Mouse (Mus musculus) myocyte (in vitro differentiated cells): ENCODE results near the gene Baz2b. TPM values are rescaled to one million over a fixed set of nuclear protein-coding genes. Genes with fewer than 3 reads are reported as not detected.
"Not testable (repeated sequence)": the region's sequence is repeated elsewhere in the genome, so short reads cannot be mapped to it uniquely, and the experiment has no call there.

ENCODE experiments used
- H3K27me3 ChIP-seq: one replicate; pipeline ENCODE4 v1.6.1; 2011; ENCODE audit not compliant: control insufficient read depth, insufficient read depth, insufficient read length
- H3K36me3 ChIP-seq: one replicate; pipeline ENCODE4 v1.6.1; 2011; ENCODE audit not compliant: control insufficient read depth, insufficient read depth
- H3K4me2 ChIP-seq: one replicate; pipeline ENCODE4 v1.6.1; 2011; ENCODE audit warnings: low read depth, control low read depth
- H3K4me3 ChIP-seq: one replicate; pipeline ENCODE4 v1.5.1; 2011; ENCODE audit warnings: mild to moderate bottlenecking, control low read depth, moderate library complexity
- H3K79me2 ChIP-seq: one replicate; pipeline ENCODE4 v1.6.1; 2011; ENCODE audit not compliant: control insufficient read depth, insufficient read depth
- H3ac ChIP-seq: one replicate; pipeline ENCODE4 v1.6.1; 2011; ENCODE audit not compliant: control insufficient read depth, insufficient read length
- CEBPB ChIP-seq: IDR thresholded peaks from 2 replicates; pipeline ENCODE4 v1.6.1; 2011; ENCODE audit warnings: mild to moderate bottlenecking, moderate library complexity; ENCODE audit not compliant: poor library complexity, insufficient read depth, severe bottlenecking
- E2F4 ChIP-seq: IDR thresholded peaks from one replicate; pipeline ENCODE4 v1.6.1; 2011; ENCODE audit warnings: mild to moderate bottlenecking, control low read depth, moderate library complexity; ENCODE audit not compliant: insufficient read depth
- MAX ChIP-seq: IDR thresholded peaks from one replicate; pipeline ENCODE4 v1.6.1; 2011; ENCODE audit warnings: low read depth, mild to moderate bottlenecking, control low read depth
- MYOD1 ChIP-seq, 3 experiments: IDR thresholded peaks; one replicate each; pipeline ENCODE4 v1.6.1; 2011; ENCODE audit warnings: control low read depth in 2 of 3, low read depth in 2 of 3, mild to moderate bottlenecking in 2 of 3, moderate library complexity in 1 of 3; ENCODE audit not compliant: insufficient read length in 2 of 3, control insufficient read depth in 1 of 3
- MYOG ChIP-seq, 3 experiments: IDR thresholded peaks; one replicate each; pipeline ENCODE4 v1.6.1; 2011; ENCODE audit warnings: control low read depth in 2 of 3, low read depth in 2 of 3, mild to moderate bottlenecking in 2 of 3; ENCODE audit not compliant: insufficient read length in 2 of 3, control insufficient read depth in 1 of 3, insufficient read depth in 1 of 3
- POLR2A ChIP-seq: IDR thresholded peaks from one replicate; pipeline ENCODE4 v1.6.1; 2011; ENCODE audit warnings: low read depth, mild to moderate bottlenecking, control low read depth, moderate library complexity; ENCODE audit not compliant: insufficient read length
- POLR2AphosphoS2 ChIP-seq: IDR thresholded peaks from one replicate; pipeline ENCODE4 v1.6.1; 2011; ENCODE audit warnings: low read depth, control low read depth; ENCODE audit not compliant: insufficient read length
- REST ChIP-seq: IDR thresholded peaks from one replicate; pipeline ENCODE4 v1.6.1; 2011; ENCODE audit warnings: mild to moderate bottlenecking, control low read depth, moderate library complexity; ENCODE audit not compliant: insufficient read depth, insufficient read length
- SRF ChIP-seq: IDR thresholded peaks from one replicate; pipeline ENCODE4 v1.6.1; 2011; ENCODE audit warnings: low read depth; ENCODE audit not compliant: control insufficient read depth, insufficient read length
- TCF12 ChIP-seq: IDR thresholded peaks from one replicate; pipeline ENCODE4 v1.6.1; 2011; ENCODE audit warnings: mild to moderate bottlenecking, control low read depth; ENCODE audit not compliant: poor library complexity, insufficient read depth, severe bottlenecking
- TCF3 ChIP-seq: IDR thresholded peaks from one replicate; pipeline ENCODE4 v1.6.1; 2011; ENCODE audit warnings: low read depth, control low read depth; ENCODE audit not compliant: insufficient read length
- USF1 ChIP-seq: IDR thresholded peaks from one replicate; pipeline ENCODE4 v1.6.1; 2011; ENCODE audit warnings: low read depth, mild to moderate bottlenecking, control low read depth, moderate library complexity
- polyA plus RNA-seq: library from polyadenylated mRNA; unstranded; fragments of >200 nt; fragmentation: generic; extraction: Trizol; gene quantifications from one replicate; pipeline ENCODE4 v1.2.1, GENCODE M21; 2012; ENCODE audit warnings: missing spikeins

The Baz2b gene
- polyA plus RNA-seq, 1 experiment = 11.8 TPM

- no peak overlapping the region for H3ac ChIP-seq
- no peak overlapping the region for H3K4me3 ChIP-seq
- H3K36me3 ChIP-seq = no peaks in the 10 kb centered on the region
- H3K27me3 ChIP-seq = no peaks in the 10 kb centered on the region
- TF ChIP-seq SRF (no peak), USF1 (no peak), TCF12 (no peak), TCF3 (no peak), REST (no peak), MAX (no peak), E2F4 (no peak), POLR2A (no peak), MYOD1 (IDR thresholded peaks at IDR 0.05; ENCODE audit: control insufficient read depth in 1 of 3, insufficient read length in 2 of 3, low read depth in 2 of 3) (no peak), MYOG (IDR thresholded peaks at IDR 0.05; ENCODE audit: control insufficient read depth in 1 of 3, insufficient read depth in 1 of 3, insufficient read length in 2 of 3, low read depth in 2 of 3) (no peak), CEBPB (no peak)
- no peaks in the 10 kb centered on the region for H3K79me2 ChIP-seq
- H3K4me2 ChIP-seq = no peak overlapping the region
These were observed 66.3 kb downstream of the Baz2b start for GRCm38 (mm10) chr2:60143383-60143782.

GRCm38 (mm10) chr2:60142281-60142680, 67.4 kb downstream of the Baz2b start:
- Histone ChIP-seq H3K27me3 (no peaks in the 10 kb centered on the region), H3K79me2 (no peaks in the 10 kb centered on the region), H3ac (no peak overlapping the region), H3K4me3 (no peak overlapping the region), H3K4me2 (no peak overlapping the region), H3K36me3 (no peaks in the 10 kb centered on the region)
- no peak for TF ChIP-seq POLR2AphosphoS2
- TF ChIP-seq E2F4 = no peak
- no peak for TF ChIP-seq MAX
- TF ChIP-seq POLR2A = no peak
- TF ChIP-seq REST = no peak
- no peak for TF ChIP-seq MYOD1 (IDR thresholded peaks at IDR 0.05; ENCODE audit: control insufficient read depth in 1 of 3, insufficient read length in 2 of 3, low read depth in 2 of 3)
- TF ChIP-seq USF1 = no peak
- TF ChIP-seq TCF3 = no peak
- TF ChIP-seq CEBPB = no peak
- no peak for TF ChIP-seq MYOG (IDR thresholded peaks at IDR 0.05; ENCODE audit: control insufficient read depth in 1 of 3, insufficient read depth in 1 of 3, insufficient read length in 2 of 3, low read depth in 2 of 3)
- no peak for TF ChIP-seq TCF12
- TF ChIP-seq SRF = no peak

- Histone ChIP-seq H3K4me2 (no peak overlapping the region), H3K27me3 (no peaks in the 10 kb centered on the region), H3ac (no peak overlapping the region), H3K79me2 (no peaks in the 10 kb centered on the region), H3K4me3 (no peak overlapping the region), H3K36me3 (no peaks in the 10 kb centered on the region)
- TF ChIP-seq POLR2AphosphoS2 = no peak
- TF ChIP-seq MYOD1 (IDR thresholded peaks at IDR 0.05; ENCODE audit: control insufficient read depth in 1 of 3, insufficient read length in 2 of 3, low read depth in 2 of 3) = no peak
- TF ChIP-seq REST = no peak
- no peak for TF ChIP-seq E2F4
- TF ChIP-seq POLR2A = no peak
- TF ChIP-seq SRF = no peak
- TF ChIP-seq TCF12 = no peak
- TF ChIP-seq USF1 = no peak
These were observed 70.9 kb downstream of the Baz2b start for GRCm38 (mm10) chr2:60138751-60139162.

- H3K79me2 ChIP-seq = no peaks in the 10 kb centered on the region
- no peak overlapping the region for H3ac ChIP-seq
- H3K36me3 ChIP-seq = no peaks in the 10 kb centered on the region
- no peak overlapping the region for H3K4me2 ChIP-seq
- no peak overlapping the region for H3K4me3 ChIP-seq
- no peaks in the 10 kb centered on the region for H3K27me3 ChIP-seq
- TF ChIP-seq TCF3 (no peak), MAX (no peak), E2F4 (no peak), POLR2A (no peak), MYOD1 (IDR thresholded peaks at IDR 0.05; ENCODE audit: control insufficient read depth in 1 of 3, insufficient read length in 2 of 3, low read depth in 2 of 3) (no peak), TCF12 (no peak), MYOG (IDR thresholded peaks at IDR 0.05; ENCODE audit: control insufficient read depth in 1 of 3, insufficient read depth in 1 of 3, insufficient read length in 2 of 3, low read depth in 2 of 3) (no peak), POLR2AphosphoS2 (no peak), USF1 (no peak), CEBPB (no peak), SRF (no peak), REST (no peak)
These were observed 73.8 kb downstream of the Baz2b start for GRCm38 (mm10) chr2:60135796-60136195.

- not testable (repeated sequence) for H3ac ChIP-seq, H3K4me3 ChIP-seq, H3K79me2 ChIP-seq, H3K4me2 ChIP-seq, H3K36me3 ChIP-seq, H3K27me3 ChIP-seq
These were observed 74.7 kb downstream of the Baz2b start for GRCm38 (mm10) chr2:60134958-60135357.
